9 mouse cellular contexts compared by ENCODE assay signal in genomic region chr6:85153970-85154540, GRCm38 (mm10). TPM values are rescaled to one million over a fixed set of nuclear protein-coding genes. Genes with fewer than 3 reads are reported as not detected.
DNase-seq lines count a peak whose midpoint lies in the region; ATAC-seq and TF ChIP-seq lines count a peak whose summit lies in the region.
"Had no signal": no experiment of that assay in that cellular context is flagged by ENCODE, and none has a peak within 500 bp of the region (broad histone marks: within the 10 kb centered on the region; RNA-seq: fewer than 3 reads in every experiment).

No protein-coding gene starts in this region.

- no peaks in the 10 kb centered on the region; a peak in 1 of 4 replicates for H3K27me3 ChIP-seq in MEL (ENCODE audit: control insufficient read depth in 1 of 2, insufficient read depth in 2 of 2, low read length in 2 of 2)
- H3K27me3 ChIP-seq in forebrain, embryonic 15.5 days: no peaks in the 10 kb centered on the region
- H3K27me3 ChIP-seq in hindbrain, embryonic 13.5 days: 0 out of 2 replicates have a peak, but pooled peaks cover 6% of the 10 kb centered on the region

- TF ChIP-seq EP300 in MEL (IDR thresholded peaks at IDR 0.05; ENCODE audit: low read depth in 1 of 2, low read length in 2 of 2): no peak

- no peak overlapping the region for H3K4me2 ChIP-seq in forebrain, embryonic 15.5 days (replicated peaks)
- H3K4me2 ChIP-seq in hindbrain, embryonic 13.5 days: no peak overlapping the region

- 9% methylated on average over 9 of the region's 9 CpGs for WGBS in forebrain, embryonic 15.5 days
- WGBS in hindbrain, embryonic 13.5 days: 9% methylated on average over 9 of the region's 9 CpGs

- no peak for TF ChIP-seq POLR2A in MEL (IDR thresholded peaks at IDR 0.05; ENCODE audit: control insufficient read depth in 1 of 2, insufficient read depth in 1 of 2, low read depth in 1 of 2, low read length in 2 of 2, poor library complexity in 1 of 2)

- H3K9ac ChIP-seq in MEL (ENCODE audit: control insufficient read depth, low read depth, low read length, poor library complexity, severe bottlenecking): no peak overlapping the region
- H3K9ac ChIP-seq in forebrain, embryonic 15.5 days (replicated peaks): no peak overlapping the region
- H3K9ac ChIP-seq in hindbrain, embryonic 13.5 days: no peak overlapping the region

- H3K27ac ChIP-seq in MEL (ENCODE audit: control insufficient read depth, low read depth, low read length): no peak overlapping the region
- H3K27ac ChIP-seq in forebrain, embryonic 15.5 days (replicated peaks): no peak overlapping the region
- H3K27ac ChIP-seq in hindbrain, embryonic 13.5 days: no peak overlapping the region
- H3K27ac ChIP-seq: liver, embryonic 13.5 days had no signal

- peak; percentile 78 for TF ChIP-seq RAD21 in MEL (IDR thresholded peaks at IDR 0.05; ENCODE audit: low read depth, low read length)

- no peaks in the 10 kb centered on the region for H3K9me3 ChIP-seq in MEL (replicated peaks; ENCODE audit: insufficient read depth, low read length)
- H3K9me3 ChIP-seq in forebrain, embryonic 15.5 days: no peaks in the 10 kb centered on the region
- H3K9me3 ChIP-seq in hindbrain, embryonic 13.5 days: no peaks in the 10 kb centered on the region
- H3K9me3 ChIP-seq: liver, embryonic 13.5 days had no signal

- peak; percentile 61 to 98 (median 75) for TF ChIP-seq CTCF in MEL (IDR thresholded peaks at IDR 0.05 in 2 of 3, conservative IDR thresholded peaks at IDR 0.05 in 1 of 3; ENCODE audit: control insufficient read depth in 1 of 3, insufficient read depth in 1 of 3, low read depth in 2 of 3, low read length in 3 of 3, poor library complexity in 1 of 3, severe bottlenecking in 1 of 3)

- H3K36me3 ChIP-seq in MEL (ENCODE audit: control insufficient read depth in 1 of 2, insufficient read depth in 2 of 2, low read length in 2 of 2): peaks cover 0 to 3% of the 10 kb centered on the region in 2 experiments; a peak in 1 of 4 replicates
- no peaks in the 10 kb centered on the region for H3K36me3 ChIP-seq in forebrain, embryonic 15.5 days
- no peaks in the 10 kb centered on the region for H3K36me3 ChIP-seq in hindbrain, embryonic 13.5 days
- H3K36me3 ChIP-seq: liver, embryonic 13.5 days had no signal

- no peaks in the 10 kb centered on the region for H3K79me2 ChIP-seq in MEL (ENCODE audit: control insufficient read depth, insufficient read depth, low read length, poor library complexity)

- ATAC-seq in forebrain, embryonic 15.5 days (replicated peaks): peak; percentile 66
- peak; percentile 51 for ATAC-seq in hindbrain, embryonic 13.5 days (ENCODE audit: low FRiP score)

- peak; percentile 88 for DNase-seq in MEL (ENCODE audit: low read depth, low spot score)
- DNase-seq in c-Kit-positive CD71-positive TER-119-positive erythroid progenitor cells, embryonic 14.5 days (ENCODE audit: low spot score): peak; percentile 26
- DNase-seq in layer of hippocampus, adult 9-11 months: peak; percentile 77
- peak; percentile 88 for DNase-seq in lung, postnatal 10 days
- DNase-seq in retina, postnatal 1 day: peak; percentile 87
- DNase-seq in yolk sac, embryonic 10.5 days (ENCODE audit: low spot score): peak; percentile 58
- DNase-seq: liver, embryonic 13.5 days had no signal

- H3K4me1 ChIP-seq in MEL (ENCODE audit: control insufficient read depth in 1 of 2, insufficient read depth in 2 of 2, low read length in 2 of 2): peaks cover 0 to 7% of the 10 kb centered on the region in 2 experiments; a peak in 2 of 4 replicates
- peaks cover 15% of the 10 kb centered on the region for H3K4me1 ChIP-seq in forebrain, embryonic 15.5 days
- H3K4me1 ChIP-seq in hindbrain, embryonic 13.5 days (replicated peaks): peaks cover 10% of the 10 kb centered on the region

- H3K4me3 ChIP-seq in MEL (ENCODE audit: control insufficient read depth in 1 of 2, insufficient read depth in 1 of 2, low read depth in 2 of 2, low read length in 2 of 2): no peak overlapping the region
- no peak overlapping the region for H3K4me3 ChIP-seq in forebrain, embryonic 15.5 days
- no peak overlapping the region for H3K4me3 ChIP-seq in hindbrain, embryonic 13.5 days

TF ChIP-seq in MEL, 35 proteins besides CTCF, POLR2A, EP300 and RAD21:
- TF ChIP-seq RCOR1 (IDR thresholded peaks at IDR 0.05; ENCODE audit: low read depth, low read length): no peak
- no peak for TF ChIP-seq E2F4 (IDR thresholded peaks at IDR 0.05; ENCODE audit: borderline replicate concordance, low read depth, low read length)
- peak; percentile 71 for TF ChIP-seq SMC3 (IDR thresholded peaks at IDR 0.05; ENCODE audit: low read depth, low read length)
- no peak for TF ChIP-seq UBTF (IDR thresholded peaks at IDR 0.05; ENCODE audit: borderline replicate concordance, insufficient read depth, low read depth, low read length)
- TF ChIP-seq CHD2 (IDR thresholded peaks at IDR 0.05; ENCODE audit: low read length): no peak
- no peak for TF ChIP-seq ZNF384 (IDR thresholded peaks at IDR 0.05; ENCODE audit: low read depth, low read length)
- no peak for TF ChIP-seq MAX (IDR thresholded peaks at IDR 0.05; ENCODE audit: low read length)
- TF ChIP-seq POLR2AphosphoS2 (IDR thresholded peaks at IDR 0.05; ENCODE audit: low read length): no peak
- TF ChIP-seq MXI1 (IDR thresholded peaks at IDR 0.05; ENCODE audit: low read depth, low read length): no peak
- TF ChIP-seq CHD1 (IDR thresholded peaks at IDR 0.05; ENCODE audit: low read depth, low read length): no peak
- TF ChIP-seq ETS1 (IDR thresholded peaks at IDR 0.05; ENCODE audit: low read depth, low read length): no peak
- peak; percentile 48; the same call in 1 of the 2 replicates for TF ChIP-seq ZC3H11A (IDR thresholded peaks at IDR 0.05; ENCODE audit: low read depth, low read length)
- TF ChIP-seq GABPA (IDR thresholded peaks at IDR 0.05; ENCODE audit: low read depth, low read length): no peak
- TF ChIP-seq SIN3A (IDR thresholded peaks at IDR 0.05; ENCODE audit: low read length): peak; percentile 27; the same call in 1 of the 2 replicates
- 0 out of 2 replicates have a peak, but pooled peaks have one; percentile 38 for TF ChIP-seq TBP (IDR thresholded peaks at IDR 0.05; ENCODE audit: low read depth, low read length)
- no peak for TF ChIP-seq NELFE (IDR thresholded peaks at IDR 0.05; ENCODE audit: low read depth, low read length)

RNA-seq across cellular contexts. Expression of gene Spr, which starts 16.5 kb away (rescaled TPM):
- total RNA-seq in MEL (2012; rRNA removed): 87.4 and 102 TPM in 2 replicates
- polyA plus RNA-seq in MEL (2012; ENCODE audit: insufficient read depth in 1 of 2, insufficient read length in 2 of 2, low read depth in 1 of 2, low replicate concordance in 2 of 2, missing spikeins in 1 of 2): 100 to 1,000 TPM in 1 of 2 experiments, not detected in 1; 103 TPM
- 29.7 and 34.6 TPM in 2 replicates for polyA plus RNA-seq in forebrain, embryonic 15.5 days (2015; fragmentation: Nextera tagmentation; extraction: Ambion mirVana)
- polyA plus RNA-seq in hindbrain, embryonic 13.5 days (2015; fragmentation: Nextera tagmentation; extraction: Ambion mirVana): 21.1 and 23.0 TPM in 2 replicates

RNA-seq across cellular contexts. Expression of gene Emx1, which starts 33.2 kb away (rescaled TPM):
- total RNA-seq in MEL (2012; rRNA removed): not detected in 2 replicates
- polyA plus RNA-seq in MEL (2012; ENCODE audit: insufficient read depth in 1 of 2, insufficient read length in 2 of 2, low read depth in 1 of 2, low replicate concordance in 2 of 2, missing spikeins in 1 of 2): not detected
- 68.9 and 78.8 TPM in 2 replicates for polyA plus RNA-seq in forebrain, embryonic 15.5 days (2015; fragmentation: Nextera tagmentation; extraction: Ambion mirVana)
- not detected in 2 replicates for polyA plus RNA-seq in hindbrain, embryonic 13.5 days (2015; fragmentation: Nextera tagmentation; extraction: Ambion mirVana)
- polyA plus RNA-seq: liver, embryonic 13.5 days had no signal

Comparison
In these comparisons a context has a peak if more than half of its experiments do, and no peak if none do; other contexts are left out.
1. DNase-seq: peak in every context shown above with its lines; median percentile 88 in MEL; 88 in lung, postnatal 10 days; 87 in retina, postnatal 1 day; 77 in layer of hippocampus, adult 9-11 months; 58 in yolk sac, embryonic 10.5 days; 26 in c-Kit-positive CD71-positive TER-119-positive erythroid progenitor cells, embryonic 14.5 days.
2. RNA of gene Emx1, which starts 33.2 kb away (polyA plus RNA-seq): 68.9 to 78.8 TPM in forebrain, embryonic 15.5 days; not detected in hindbrain, embryonic 13.5 days and not detected in MEL; every median in the first group is over 10 times any median in the second.